Mouse (Mus musculus) megakaryocyte progenitor cell, adult 5-6 weeks (primary cell): ENCODE measurements around the gene Hk1. TPM values are rescaled to one million over a fixed set of nuclear protein-coding genes. Genes with fewer than 3 reads are reported as not detected.

Experiments
- ATAC-seq: replicated peaks from 2 replicates; pipeline ENCODE4 v1.8.0; 2016; ENCODE audit warnings: mild to moderate bottlenecking, moderate TSS enrichment, inconsistent platforms; ENCODE audit not compliant: poor library complexity
- total RNA-seq, 2 experiments: library from RNA; stranded (forward) in 1 of 2; stranded (reverse) in 1 of 2; fragments of 157-497, 149-512 nt in 1 of 2; fragments of 200-1000 nt in 1 of 2; gene quantifications; 2 replicates each; pipeline versions ENCODE4 v1.2.3 to v1.2.4; 2015 to 2017

The Hk1 gene
- total RNA-seq, 2 experiments from 2014 or later = 37.2 to 86.2 TPM

GRCm38 (mm10) chr10:62277499-62278293, 102.0 kb downstream of the Hk1 start:
- no peak for ATAC-seq

DNA sequence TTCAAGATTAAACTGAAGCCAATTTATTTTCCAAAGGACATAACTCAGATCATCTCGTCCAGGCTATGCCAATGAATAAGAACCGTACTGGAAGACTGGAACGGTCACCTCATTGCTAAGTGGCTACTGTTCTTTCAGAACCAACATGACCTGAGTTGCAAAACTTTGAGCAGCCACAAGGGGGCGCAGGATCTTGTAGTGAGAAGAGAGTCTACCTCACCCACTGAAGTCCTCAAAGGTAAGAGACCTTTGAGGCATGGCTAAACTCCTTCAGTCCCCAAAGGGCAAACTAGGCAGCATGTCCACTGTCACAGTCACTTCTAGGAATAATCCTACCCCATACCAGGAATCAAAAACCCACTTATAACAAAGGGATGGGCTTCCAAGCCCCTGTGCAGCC, 104.5 kb downstream of the Hk1 start:
- ATAC-seq = peak; percentile 80

DNA sequence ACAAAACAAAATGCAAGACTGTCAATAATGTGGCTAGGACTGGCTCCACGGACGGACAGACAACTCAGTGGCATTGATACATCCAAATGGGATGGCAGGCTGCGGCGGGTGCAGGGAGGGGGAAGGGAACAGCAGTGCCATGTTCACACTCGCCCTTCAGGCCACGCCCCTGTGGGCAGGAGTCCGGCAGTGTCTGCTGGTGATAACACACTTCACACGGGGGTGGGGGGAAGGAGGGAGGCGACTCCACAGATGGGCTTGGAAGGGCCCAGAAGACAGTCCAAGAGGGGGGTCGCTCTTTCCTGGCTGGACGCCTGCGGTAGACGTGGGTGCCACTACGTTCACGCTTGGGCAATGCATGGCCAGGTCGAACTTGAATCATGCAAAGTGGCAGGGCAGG, 110.4 kb downstream of the Hk1 start:
- no peak for ATAC-seq

- no peak for ATAC-seq
Measured at GRCm38 (mm10) chr10:62264299-62264698, 115.4 kb downstream of the Hk1 start.

- ATAC-seq = peak; percentile 99
Measured at GRCm38 (mm10) chr10:62261115-62261886, 118.4 kb downstream of the Hk1 start.

DNA sequence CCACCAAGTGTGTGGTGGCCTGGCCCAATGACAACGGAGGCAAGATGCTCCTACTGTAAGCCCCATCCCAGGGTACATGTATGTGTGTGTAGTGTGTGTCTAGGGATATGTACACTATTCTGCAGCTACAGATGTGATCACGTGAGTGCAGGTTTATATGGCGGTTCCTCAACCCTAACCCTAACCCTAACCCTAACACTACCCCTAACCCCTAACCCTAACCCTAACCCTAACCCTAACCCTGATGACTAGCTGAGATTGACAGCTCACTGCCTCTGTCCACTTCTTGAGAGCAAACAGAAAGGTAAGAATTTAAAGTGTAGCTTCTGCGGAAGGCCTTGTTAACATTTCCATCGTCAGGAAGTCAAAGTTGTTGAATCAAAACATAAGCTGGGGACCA, 121.4 kb downstream of the Hk1 start:
- ATAC-seq = no peak

GRCm38 (mm10) chr10:62252496-62253235, 127.0 kb downstream of the Hk1 start:
- ATAC-seq = no peak

DNA sequence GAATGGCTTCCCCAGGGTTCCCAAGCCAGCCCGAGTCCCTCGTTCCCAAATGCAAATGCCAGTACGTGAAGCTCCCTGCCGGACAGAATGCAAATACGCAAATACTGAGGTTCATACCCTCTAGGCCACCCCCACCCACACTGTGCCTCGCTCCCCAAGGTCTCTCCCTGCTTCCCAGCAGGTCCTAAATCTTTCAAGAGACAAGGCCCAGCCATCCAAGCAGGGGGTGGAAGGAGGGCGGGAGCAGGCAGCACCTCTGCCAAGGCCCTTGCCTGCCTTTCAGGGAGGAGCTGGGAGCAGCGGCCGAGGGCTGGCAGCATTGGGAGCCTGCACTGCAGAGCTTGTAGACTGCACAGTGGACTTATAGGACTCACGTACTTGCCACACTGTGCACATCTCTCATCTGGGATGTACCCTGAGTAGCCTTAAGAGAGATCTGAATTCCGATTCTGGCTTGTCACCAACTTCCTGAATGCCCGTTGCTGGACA, 127.7 kb downstream of the Hk1 start, which contains the start of gene Tacr2:
Gene Tacr2, plus strand, starts transcription at position 439 of the 489 bp plus-strand sequence.
- ATAC-seq = no peak

DNA sequence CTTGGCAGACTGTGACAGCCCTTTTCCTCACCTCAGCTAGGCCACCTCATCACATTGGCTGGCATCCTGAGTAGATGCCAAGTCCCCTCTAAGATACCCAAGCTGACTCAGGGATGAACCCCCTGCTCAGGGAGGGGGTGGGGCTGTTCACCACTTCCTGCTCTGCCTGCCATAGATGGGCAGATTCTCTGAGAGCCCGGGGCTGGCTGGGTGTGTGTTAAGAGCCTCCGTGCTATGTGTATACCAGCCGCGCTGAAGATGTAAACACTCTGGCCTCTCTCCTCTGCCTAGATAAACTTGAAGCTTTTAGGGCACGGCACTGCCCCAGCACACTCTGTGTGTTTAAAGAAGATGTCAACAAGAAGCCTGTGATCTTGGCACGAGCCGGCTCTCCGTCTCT, 131.9 kb downstream of the Hk1 start:
- ATAC-seq = peak; percentile 56

DNA sequence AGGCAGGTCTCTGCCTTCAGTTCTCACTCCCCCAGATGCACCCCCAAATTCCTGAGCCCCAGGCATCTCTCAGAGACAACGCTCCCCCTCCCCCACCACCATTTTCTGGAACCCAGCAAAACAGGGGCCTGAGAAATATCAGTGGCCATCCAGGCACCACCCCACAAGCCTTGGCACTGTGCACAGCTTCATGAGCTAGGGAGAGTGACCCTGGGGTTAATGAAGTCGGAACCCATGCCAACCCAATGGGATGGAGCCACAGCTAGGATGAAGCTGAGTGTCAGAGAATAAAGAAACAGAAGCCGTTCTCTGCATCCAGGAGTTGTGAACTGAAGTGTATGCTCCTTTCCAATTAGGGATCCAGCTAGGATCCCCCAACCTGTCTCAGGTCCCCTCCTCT, 132.6 kb downstream of the Hk1 start:
- ATAC-seq = no peak

GRCm38 (mm10) chr10:62244067-62244466, 135.6 kb downstream of the Hk1 start:
- no peak for ATAC-seq

- ATAC-seq = peak; percentile 83
Measured at GRCm38 (mm10) chr10:62242896-62243295, 136.8 kb downstream of the Hk1 start.

DNA sequence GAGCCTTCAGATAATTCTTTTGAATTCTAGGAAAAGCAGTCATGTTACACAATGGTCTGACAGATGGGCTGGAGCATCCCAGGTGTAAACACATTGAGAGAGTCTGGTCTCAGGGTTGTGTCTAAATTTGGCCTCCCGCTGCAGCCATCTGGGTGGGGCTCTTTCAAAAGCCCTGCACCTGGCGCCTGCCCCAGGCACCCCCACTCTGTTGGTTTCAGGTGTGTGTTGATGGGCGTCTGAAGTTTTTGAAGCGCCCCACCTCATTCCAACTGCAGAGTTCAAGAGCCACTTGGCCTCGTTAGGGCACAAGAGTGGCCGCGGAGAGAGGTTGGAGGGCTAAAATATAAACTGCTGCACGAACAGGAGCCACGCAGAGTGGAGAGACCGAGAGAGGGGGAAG, 137.3 kb downstream of the Hk1 start:
- no peak for ATAC-seq

DNA sequence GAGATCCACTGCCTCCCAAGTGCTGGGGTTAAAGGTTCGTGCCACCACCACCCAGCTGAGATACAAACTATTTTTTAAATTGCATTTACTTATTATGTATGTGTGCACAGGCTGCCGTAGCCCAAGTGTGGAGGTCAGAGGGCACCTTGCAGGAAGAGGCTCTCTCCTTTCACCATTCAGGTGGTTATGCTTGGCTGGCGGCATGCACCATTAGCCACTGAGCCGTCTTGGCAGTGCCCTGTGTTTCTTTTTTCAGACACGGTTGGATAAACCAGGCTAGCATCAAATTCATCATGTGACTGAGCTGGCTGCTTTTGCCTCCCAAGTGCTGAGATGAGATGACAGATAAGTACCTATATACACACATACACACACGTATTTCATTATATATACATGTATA, 140.4 kb downstream of the Hk1 start:
- no peak for ATAC-seq

GRCm38 (mm10) chr10:62238688-62239087, 141.0 kb downstream of the Hk1 start:
- ATAC-seq = peak; percentile 13; the same call in 1 of the 2 replicates

DNA sequence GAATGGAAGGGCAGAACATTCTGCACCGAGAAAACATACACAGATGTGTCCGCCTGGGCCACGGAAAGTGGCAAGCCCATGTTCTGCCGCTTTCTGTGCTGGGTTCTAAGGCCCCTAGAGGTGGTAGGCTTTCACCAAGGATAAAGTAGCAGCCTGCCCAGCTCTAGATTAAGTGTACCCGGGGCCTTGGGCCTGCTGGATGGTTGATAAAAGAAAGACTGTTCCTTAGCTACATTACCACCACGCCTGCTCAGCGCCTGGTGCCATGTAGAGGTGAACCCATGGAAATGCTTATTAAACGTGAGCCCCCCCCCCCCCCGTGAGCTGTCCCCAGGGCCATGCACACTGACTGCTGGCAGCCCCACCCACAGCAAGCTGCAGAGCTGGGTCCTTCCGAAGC, 142.5 kb downstream of the Hk1 start:
- ATAC-seq = peak; percentile 93

GRCm38 (mm10) chr10:62236165-62236564, 143.5 kb downstream of the Hk1 start:
- ATAC-seq = no peak

DNA sequence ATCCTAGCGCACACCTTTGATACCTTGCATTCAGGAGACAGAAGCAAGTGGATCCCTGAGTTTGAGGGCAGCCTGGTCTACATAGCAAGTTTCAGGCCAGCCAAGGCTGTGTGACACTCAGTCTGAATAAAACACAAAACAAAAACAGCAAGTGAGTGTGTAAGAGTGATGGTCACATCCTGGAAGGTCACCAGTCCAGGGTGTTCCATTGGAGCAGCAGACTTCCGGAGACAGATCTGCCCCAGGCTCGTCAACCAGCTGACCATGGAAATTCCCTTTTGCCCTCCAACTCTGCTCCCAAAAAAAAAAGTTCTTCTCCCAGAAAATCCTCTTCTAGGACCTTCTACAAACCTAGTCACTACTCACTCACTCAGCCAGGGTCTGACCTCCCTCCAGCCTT, 147.9 kb downstream of the Hk1 start:
- ATAC-seq = no peak

DNA sequence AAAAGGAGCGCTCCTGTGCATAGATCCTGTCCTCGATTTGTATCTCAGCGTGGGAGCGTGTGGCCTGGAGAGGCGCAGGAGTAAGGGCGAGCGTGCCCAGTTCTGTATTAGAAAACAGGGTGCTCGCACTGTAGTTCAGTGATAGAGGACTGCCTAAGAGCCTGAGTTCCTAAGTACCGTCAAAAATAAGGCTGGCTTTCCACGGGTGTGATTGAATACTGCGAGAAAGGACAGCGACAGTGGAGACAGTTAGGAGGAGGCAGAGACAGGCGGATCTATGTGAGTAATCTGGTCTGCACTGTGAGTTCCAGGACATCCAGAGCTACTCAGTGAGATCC, 148.3 kb downstream of the Hk1 start:
- no peak for ATAC-seq

DNA sequence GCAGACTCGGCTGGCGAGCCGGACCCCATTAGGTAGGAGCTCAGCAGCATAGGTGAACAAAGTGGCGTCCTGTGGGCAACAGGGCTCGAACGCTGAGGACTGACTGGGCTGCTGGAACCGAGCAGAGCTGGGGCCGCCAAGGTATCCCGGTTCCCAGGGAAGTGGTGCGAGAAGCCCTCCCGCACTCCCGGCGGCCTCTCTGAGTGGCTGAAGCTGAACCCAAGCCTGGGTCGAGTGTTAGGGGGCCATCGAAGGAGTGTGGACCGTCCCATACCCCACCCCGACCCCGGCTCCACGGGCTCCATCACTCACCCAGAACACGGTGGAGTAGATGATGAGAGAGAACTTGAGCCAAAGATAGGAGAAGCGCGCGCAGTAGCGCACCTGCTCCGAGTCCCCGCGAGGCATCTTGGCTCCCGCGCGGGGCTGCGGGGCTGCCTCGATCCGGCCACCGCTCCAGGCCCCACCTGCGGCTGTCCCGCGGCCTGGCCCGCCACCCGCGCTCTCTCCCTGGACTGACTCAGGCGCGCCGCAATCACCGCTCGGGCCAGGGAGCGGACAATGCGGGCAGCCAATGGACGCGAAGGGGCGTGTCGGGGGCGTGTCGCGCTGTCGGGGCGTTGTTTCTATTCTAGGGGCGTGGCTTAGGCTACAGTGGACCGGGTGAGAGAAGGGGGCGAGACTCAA, 148.9 kb downstream of the Hk1 start, which contains the start of gene Tspan15:
Gene Tspan15, minus strand, starts transcription at position 544 of the 687 bp plus-strand sequence.
- ATAC-seq = peak; percentile 98

- ATAC-seq = no peak
Measured at GRCm38 (mm10) chr10:62228126-62228525, 151.6 kb downstream of the Hk1 start.
